Mouse (Mus musculus) intestine, embryonic 14.5 days (tissue): ENCODE data around the gene Hmbs. TPM values are rescaled to one million over a fixed set of nuclear protein-coding genes. Genes with fewer than 3 reads are reported as not detected.

ENCODE experiments used
- ATAC-seq: fragments of 200-750 bp; cut with Nextera tagmentation; replicated peaks from 2 replicates; pipeline ENCODE4 v1.8.0; 2017; ENCODE audit warnings: low read depth, moderate number of reproducible peaks, moderate TSS enrichment, moderate library complexity; ENCODE audit not compliant: low FRiP score, low TSS enrichment
- DNase-seq: peaks from one replicate; pipeline ENCODE4 v3.0.0-alpha.2; 2018; ENCODE audit warnings: low spot score
- H3K27ac ChIP-seq: fragments of 300-500 bp; sonication (generic); 2 replicates; pipeline ENCODE4 v1.5.1; 2014; ENCODE audit warnings: low read depth, mild to moderate bottlenecking, control low read depth
- H3K27me3 ChIP-seq: fragments of 300-500 bp; sonication (generic); replicated peaks from 2 replicates; pipeline ENCODE4 v1.6.1; 2014; ENCODE audit warnings: low read length, control low read depth; ENCODE audit not compliant: control insufficient read depth, insufficient read depth
- H3K36me3 ChIP-seq: fragments of 300-500 bp; sonication (generic); 2 replicates; pipeline ENCODE4 v1.6.1; 2014; ENCODE audit warnings: low read length, control low read depth; ENCODE audit not compliant: control insufficient read depth, insufficient read depth
- H3K4me1 ChIP-seq: fragments of 300-500 bp; sonication (generic); replicated peaks from 2 replicates; pipeline ENCODE4 v1.6.1; 2014; ENCODE audit warnings: low read length, control low read depth, mixed read lengths; ENCODE audit not compliant: control insufficient read depth, insufficient read depth
- H3K4me2 ChIP-seq: fragments of 300-500 bp; sonication (generic); 2 replicates; pipeline ENCODE4 v1.6.1; 2014; ENCODE audit warnings: low read length
- H3K4me3 ChIP-seq: fragments of 300-500 bp; sonication (generic); 2 replicates; pipeline ENCODE4 v1.5.1; 2014; ENCODE audit warnings: low read depth, low read length, control low read depth, mixed read lengths
- H3K9ac ChIP-seq: fragments of 300-500 bp; sonication (generic); 2 replicates; pipeline ENCODE4 v1.6.1; 2014; ENCODE audit warnings: mild to moderate bottlenecking, low read length
- H3K9me3 ChIP-seq: fragments of 300-500 bp; sonication (generic); 2 replicates; pipeline ENCODE4 v1.6.1; 2016; ENCODE audit warnings: low read length, control low read depth; ENCODE audit not compliant: control insufficient read depth
- WGBS: fragments of 180-500 bp; shearing (Covaris S2); extraction: QIAGEN DNeasy Blood & Tissue Kit; methylation state at CpG from one replicate; pipeline ENCODE4 v1.1.7; 2014; 5-methylcytosine and 5-hydroxymethylcytosine counted together
- polyA plus RNA-seq: library from polyadenylated mRNA; unstranded; fragments of >200 nt; fragmentation: Nextera tagmentation; extraction: Ambion mirVana; gene quantifications from 2 replicates; pipeline ENCODE4 v1.2.1, GENCODE M21; 2014

Gene Hmbs
- 122 and 128 TPM in 2 replicates for polyA plus RNA-seq

DNA sequence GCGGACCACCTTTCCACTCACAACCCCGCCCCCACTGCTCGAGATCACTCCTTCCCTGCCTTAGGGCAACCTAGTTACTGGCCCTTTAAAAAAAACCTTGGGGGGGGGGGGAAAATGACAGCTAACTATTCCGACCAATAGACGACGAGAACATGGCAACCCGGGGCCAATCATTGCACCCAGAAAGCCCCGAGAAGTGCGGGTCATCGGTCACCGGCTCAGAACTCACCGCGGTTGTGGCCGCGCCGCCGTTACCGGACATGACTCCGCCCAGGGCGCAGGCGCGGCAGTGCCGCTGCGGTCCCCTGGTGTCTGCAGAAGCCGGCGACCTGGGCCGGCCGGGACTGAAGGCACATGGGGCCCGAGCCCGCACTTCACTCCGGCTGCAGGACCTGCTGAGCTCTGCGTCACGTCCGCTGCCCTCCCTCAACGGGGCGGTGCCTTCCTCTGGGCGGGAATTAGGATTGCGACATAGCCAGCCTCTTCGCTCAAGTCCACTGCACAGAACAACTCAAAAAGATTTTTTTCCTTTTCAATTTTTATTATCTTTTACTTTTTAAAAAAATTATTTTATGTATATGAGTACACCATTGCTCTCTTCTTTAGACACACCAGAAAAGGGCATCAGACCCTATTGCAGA is at the start of gene Hmbs:
Hmbs (minus strand) TSS at position 448 of the 641 bp plus-strand sequence.
- Histone ChIP-seq H3K4me2 (peak within 1 kb of the TSS; percentile 68), H3K4me3 (peak within 1 kb of the TSS; percentile 63), H3K9me3 (no peaks in the 10 kb centered on the region), H3K27me3 (no peaks in the 10 kb centered on the region), H3K4me1 (peaks cover 9% of the 10 kb centered on the region), H3K9ac (peak within 1 kb of the TSS; percentile 67), H3K36me3 (peaks cover 33% of the 10 kb centered on the region), H3K27ac (peak within 1 kb of the TSS; percentile 94)
- ATAC-seq, result peak; percentile 97
- DNase-seq, result peak; percentile 97
- WGBS, result under 1% methylated on average over 39 of the region's 39 CpGs

DNA sequence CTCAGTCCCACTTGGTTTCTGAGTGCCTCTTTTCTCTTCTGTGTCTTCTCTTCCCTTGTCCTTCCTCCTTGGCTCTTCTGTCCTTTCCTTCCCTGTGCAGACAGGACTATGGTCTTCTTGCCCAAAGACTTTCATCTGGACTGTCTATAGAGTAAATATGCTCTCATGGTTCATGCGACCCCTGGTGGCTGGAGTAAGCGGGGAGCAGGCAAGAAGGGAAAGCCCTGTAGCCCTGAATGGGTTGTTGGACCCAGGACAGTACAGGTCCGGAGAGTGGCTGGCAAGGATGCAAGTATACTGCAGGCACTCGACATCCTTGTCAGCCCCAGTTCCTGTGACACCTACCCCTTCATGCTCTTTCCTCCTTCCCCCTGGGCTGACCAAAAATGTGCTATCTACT is 47.4 kb upstream of the Hmbs start:
- H3K4me2 ChIP-seq, result no peak overlapping the region
- H3K4me3 ChIP-seq, result no peak overlapping the region
- no peak overlapping the region for H3K27ac ChIP-seq
- DNase-seq, result peak; percentile 84
- 0 out of 2 replicates have a peak, but pooled peaks cover 5% of the 10 kb centered on the region for H3K4me1 ChIP-seq
- no peak overlapping the region for H3K9ac ChIP-seq
- H3K36me3 ChIP-seq, result peaks cover 58% of the 10 kb centered on the region
- 37% methylated on average over 4 of the region's 4 CpGs for WGBS
- H3K27me3 ChIP-seq, result no peaks in the 10 kb centered on the region
- ATAC-seq, result no peak
- H3K9me3 ChIP-seq, result no peaks in the 10 kb centered on the region

DNA sequence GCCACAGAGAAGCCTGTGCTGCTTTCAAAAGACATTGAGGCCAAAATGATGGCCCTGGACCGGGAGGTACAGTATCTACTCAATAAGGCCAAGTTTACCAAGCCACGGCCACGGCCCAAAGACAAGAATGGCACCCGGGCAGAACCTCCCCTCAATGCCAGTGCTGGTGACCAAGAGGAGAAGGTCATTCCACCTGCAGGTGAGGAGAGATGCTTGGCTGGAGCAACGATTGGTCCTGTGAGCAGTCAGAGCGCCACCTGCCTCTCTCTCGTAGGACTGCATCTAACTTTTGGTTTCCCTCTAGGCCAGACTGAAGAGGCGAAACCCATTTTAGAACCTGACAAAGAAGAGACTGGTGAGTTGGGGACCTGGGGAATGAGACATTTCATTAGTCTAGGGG is 45.2 kb upstream of the Hmbs start:
- Histone ChIP-seq H3K27me3 (no peaks in the 10 kb centered on the region), H3K36me3 (peaks cover 80% of the 10 kb centered on the region), H3K4me2 (no peak overlapping the region), H3K27ac (no peak overlapping the region), H3K4me3 (no peak overlapping the region), H3K9ac (no peak overlapping the region), H3K4me1 (no peaks in the 10 kb centered on the region), H3K9me3 (no peaks in the 10 kb centered on the region)
- DNase-seq (no peak), ATAC-seq (no peak)
- 67% methylated on average over 8 of the region's 8 CpGs for WGBS

DNA sequence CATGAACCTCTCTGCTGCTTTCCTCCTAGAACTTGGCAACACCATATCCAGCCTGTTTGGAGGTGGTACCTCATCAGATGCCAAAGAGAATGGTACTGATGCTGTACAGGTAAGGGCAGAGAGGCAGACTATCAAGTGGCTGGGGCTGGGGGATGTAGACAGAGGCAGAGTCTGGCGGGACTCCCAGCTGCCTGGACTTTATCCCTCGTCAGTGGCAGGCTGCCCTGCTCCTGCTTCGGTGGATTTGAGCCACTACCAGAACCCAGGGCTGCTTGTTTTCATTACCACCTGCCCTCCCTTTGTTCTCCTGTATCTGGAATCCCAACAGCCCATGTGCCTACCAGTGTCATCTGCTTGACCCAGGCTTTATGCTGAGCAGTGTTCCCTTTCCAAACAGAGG is 43.2 kb upstream of the Hmbs start:
- Histone ChIP-seq H3K4me2 (no peak overlapping the region), H3K4me3 (no peak overlapping the region), H3K4me1 (no peaks in the 10 kb centered on the region), H3K27ac (no peak overlapping the region), H3K9ac (no peak overlapping the region), H3K27me3 (no peaks in the 10 kb centered on the region), H3K36me3 (peaks cover 96% of the 10 kb centered on the region), H3K9me3 (no peaks in the 10 kb centered on the region)
- ATAC-seq (no peak), DNase-seq (no peak)
- 74% methylated on average over 3 of the region's 3 CpGs for WGBS

DNA sequence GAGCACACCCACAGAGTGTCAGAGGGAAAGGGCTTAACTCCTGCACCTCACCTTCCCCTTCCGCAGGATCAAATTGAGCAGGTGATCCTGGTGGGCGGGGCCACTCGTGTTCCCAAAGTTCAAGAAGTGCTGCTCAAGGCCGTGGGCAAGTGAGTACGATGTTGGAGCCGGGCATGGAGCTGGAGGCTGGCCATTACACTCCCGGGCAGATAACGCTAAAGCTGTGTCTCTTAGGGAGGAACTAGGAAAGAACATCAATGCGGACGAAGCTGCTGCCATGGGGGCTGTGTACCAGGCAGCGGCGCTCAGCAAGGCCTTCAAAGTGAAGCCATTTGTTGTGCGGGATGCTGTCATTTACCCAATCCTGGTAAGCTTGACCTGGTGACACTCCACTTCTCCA is 40.6 kb upstream of the Hmbs start:
- H3K4me1 ChIP-seq, result peaks cover 6% of the 10 kb centered on the region
- H3K4me3 ChIP-seq, result no peak overlapping the region
- H3K4me2 ChIP-seq, result no peak overlapping the region
- no peak overlapping the region for H3K9ac ChIP-seq
- no peak for DNase-seq
- H3K9me3 ChIP-seq, result no peaks in the 10 kb centered on the region
- ATAC-seq, result no peak
- no peaks in the 10 kb centered on the region for H3K27me3 ChIP-seq
- peaks cover 89% of the 10 kb centered on the region for H3K36me3 ChIP-seq
- WGBS, result 90% methylated on average over 13 of the region's 13 CpGs
- no peak overlapping the region for H3K27ac ChIP-seq

DNA sequence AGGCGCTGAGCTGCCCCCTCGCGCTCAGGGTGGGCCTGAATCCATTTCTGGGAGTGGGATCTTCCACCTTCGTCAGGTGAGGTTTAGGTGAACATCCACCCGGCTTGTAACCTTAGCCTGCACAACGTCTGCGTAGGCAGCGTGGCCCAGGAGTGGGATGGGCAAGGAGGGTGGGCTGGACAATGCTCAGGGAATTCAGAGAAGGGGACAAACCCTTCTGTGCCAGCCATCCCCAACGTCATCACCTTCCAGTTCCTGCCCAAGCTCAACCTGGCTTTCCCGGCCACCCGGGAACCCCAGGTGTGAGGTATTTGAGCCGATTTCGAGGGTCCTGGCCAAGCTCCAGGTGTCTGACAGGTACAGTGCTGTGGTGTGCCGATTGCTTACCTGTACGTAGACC is 35.8 kb upstream of the Hmbs start:
- Histone ChIP-seq H3K4me1 (peaks cover 9% of the 10 kb centered on the region), H3K4me2 (peak overlapping the region; percentile 74), H3K9ac (peak overlapping the region; percentile 93), H3K9me3 (no peaks in the 10 kb centered on the region), H3K36me3 (peaks cover 41% of the 10 kb centered on the region), H3K27me3 (no peaks in the 10 kb centered on the region), H3K4me3 (peak overlapping the region; percentile 92), H3K27ac (peak overlapping the region; percentile 78)
- DNase-seq (no peak), ATAC-seq (peak; percentile 21; the same call in 1 of the 2 replicates)
- 7% methylated on average over 15 of the region's 15 CpGs for WGBS

DNA sequence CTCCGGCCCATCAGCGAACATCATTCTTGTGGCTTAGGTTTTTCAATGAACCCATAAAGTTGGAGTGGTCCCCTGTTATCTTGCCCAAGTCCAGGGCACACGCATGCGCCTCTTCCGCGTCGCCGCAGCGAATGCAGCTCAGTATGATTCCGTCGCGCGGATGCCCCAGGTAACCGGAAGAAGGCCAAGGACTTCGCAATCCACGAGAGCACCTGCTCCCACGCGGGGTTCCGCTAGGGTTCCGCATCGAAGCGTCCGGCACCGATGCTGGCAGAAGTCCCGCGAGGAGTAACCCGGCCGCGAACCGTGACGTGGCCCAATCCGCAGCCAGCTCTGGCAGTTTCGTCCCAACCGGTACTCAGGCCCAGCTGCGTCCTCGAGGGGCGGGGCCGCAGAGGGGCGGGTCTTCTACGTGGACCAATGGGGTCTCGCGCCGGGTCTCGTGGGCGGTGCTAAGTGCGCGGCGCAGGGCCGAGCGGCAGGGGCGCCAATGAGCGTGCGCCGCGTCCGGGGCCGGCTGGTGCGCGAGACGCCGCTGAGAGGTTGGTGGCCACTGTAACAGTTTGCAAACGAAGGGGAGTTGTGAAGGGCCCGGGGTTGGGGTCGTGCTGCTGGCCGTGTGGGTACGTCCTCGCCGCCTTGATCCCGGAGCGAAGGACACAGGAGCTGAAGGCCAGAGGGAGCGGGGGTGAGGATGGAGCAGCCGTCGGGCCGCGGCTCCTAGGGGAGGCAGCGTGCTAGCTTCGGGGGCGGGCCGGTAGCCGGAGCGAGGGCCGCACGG is 35.2 kb upstream of the Hmbs start, which contains the start of gene Hyou1:
Hyou1 (plus strand) TSS at position 437 of the 781 bp plus-strand sequence.
- Histone ChIP-seq H3K27ac (peak within 1 kb of the TSS; percentile 82), H3K27me3 (no peaks in the 10 kb centered on the region), H3K9me3 (no peaks in the 10 kb centered on the region), H3K4me1 (peaks cover 9% of the 10 kb centered on the region), H3K4me3 (peak within 1 kb of the TSS; percentile 92), H3K4me2 (peak within 1 kb of the TSS; percentile 74), H3K9ac (peak within 1 kb of the TSS; percentile 93), H3K36me3 (peaks cover 35% of the 10 kb centered on the region)
- DNase-seq (peak; percentile 100), ATAC-seq (peak; percentile 98)
- WGBS, result under 1% methylated on average over 79 of the region's 83 CpGs

DNA sequence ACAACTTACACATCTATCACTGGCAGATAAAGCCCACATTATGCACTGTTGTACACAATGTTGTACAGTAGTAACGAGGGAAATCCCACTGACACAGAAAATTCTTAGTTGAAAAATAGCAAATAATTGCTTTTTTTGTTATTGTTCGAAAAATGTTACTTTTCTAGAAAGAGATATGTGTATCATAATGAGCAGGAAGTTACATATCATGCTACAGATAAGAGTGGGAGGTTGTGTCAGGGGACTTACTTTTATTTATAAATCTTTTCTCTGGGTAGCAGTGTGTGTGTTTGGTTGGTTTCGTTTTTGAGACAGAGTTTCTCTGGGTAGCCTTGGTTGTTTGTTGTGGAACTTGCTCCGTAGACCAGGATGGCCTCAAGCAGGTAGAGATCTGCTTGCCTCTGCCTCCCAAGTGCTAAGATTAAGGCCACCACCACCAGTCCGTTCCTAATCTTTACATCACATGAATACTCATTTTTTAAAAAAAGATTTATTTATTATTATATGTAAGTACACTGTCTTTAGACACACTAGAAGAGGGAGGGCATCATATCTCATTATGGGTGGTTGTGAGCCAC is 34.2 kb upstream of the Hmbs start:
- Histone ChIP-seq H3K36me3 (peaks cover 25% of the 10 kb centered on the region), H3K27me3 (no peaks in the 10 kb centered on the region), H3K9ac (peak overlapping the region; percentile 82), H3K9me3 (no peaks in the 10 kb centered on the region), H3K27ac (peak overlapping the region; percentile 82; the same call in 1 of the 2 replicates), H3K4me2 (peak overlapping the region; percentile 74), H3K4me1 (peaks cover 9% of the 10 kb centered on the region), H3K4me3 (peak overlapping the region; percentile 92)
- no peak for ATAC-seq
- 86% methylated on average over 5 of the region's 5 CpGs for WGBS
- no peak for DNase-seq
